Mouse (Mus musculus) bone marrow, adult 2 months (tissue): ENCODE data around the gene Tab3.

Experiments used
- CTCF ChIP-seq: fragments of 200-500 bp; IDR thresholded peaks from 2 replicates; pipeline ENCODE4 v1.5.1; 2011; ENCODE audit warnings: low read length, control low read depth; ENCODE audit not compliant: control insufficient read depth, insufficient read depth
- POLR2A ChIP-seq: fragments of 200-500 bp; IDR thresholded peaks from 2 replicates; pipeline ENCODE4 v1.6.1; 2011; ENCODE audit warnings: low read depth, mild to moderate bottlenecking, control low read depth, low read length, borderline replicate concordance; ENCODE audit not compliant: control insufficient read depth

DNA sequence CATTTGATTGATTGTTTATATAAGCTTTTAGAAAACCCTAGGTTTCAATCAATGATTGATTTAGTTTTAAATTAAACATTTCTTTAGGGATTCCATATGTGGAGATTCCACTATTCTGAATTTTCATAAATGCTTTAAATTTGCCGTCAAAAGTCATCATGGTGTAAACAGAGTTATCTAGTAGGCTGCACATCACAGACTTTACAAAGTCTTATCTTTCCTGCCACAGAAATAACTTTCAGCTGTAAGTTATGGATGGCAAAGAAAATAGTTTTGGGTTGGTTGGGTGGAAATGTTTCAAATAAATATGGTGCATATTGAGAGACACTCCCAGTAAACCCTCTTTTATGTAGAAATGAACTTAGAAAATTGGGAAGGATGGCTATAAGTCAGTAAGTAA lies 8.7 kb downstream of the Tab3 start:
- no peak for TF ChIP-seq CTCF
- no peak for TF ChIP-seq POLR2A
